Mouse (Mus musculus) urinary bladder, postnatal 4 days (tissue): ENCODE results near the gene Vamp4.
"Not testable (repeated sequence)": the region's sequence is repeated elsewhere in the genome, so short reads cannot be mapped to it uniquely, and the experiment has no call there.

ENCODE experiments used
- DNase-seq, 2 experiments: peaks; one replicate each; pipeline ENCODE4 v3.0.0; 2021 to 2022; ENCODE audit warnings: low spot score in 2 of 2

Gene Vamp4

DNA sequence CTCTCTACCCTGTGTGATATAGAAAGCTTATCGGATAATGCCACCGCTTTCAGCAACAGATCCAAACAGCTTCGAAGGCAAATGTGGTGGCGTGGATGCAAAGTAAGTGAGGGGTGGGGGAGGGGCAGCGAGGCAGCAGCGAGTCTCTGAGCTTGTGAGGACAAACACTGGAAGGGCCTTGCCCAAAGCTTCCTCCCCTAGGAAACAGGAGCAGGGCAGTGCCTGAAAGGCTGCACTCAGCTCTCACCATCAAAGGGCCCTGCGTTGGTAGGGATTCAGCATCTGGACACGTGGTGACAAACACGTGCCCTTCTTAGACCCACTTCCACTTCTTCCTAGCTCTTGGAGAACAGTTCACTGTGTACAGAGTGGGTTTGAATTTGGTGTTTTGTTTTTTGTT lies 19.1 kb downstream of the Vamp4 start:
- DNase-seq: no peak

DNA sequence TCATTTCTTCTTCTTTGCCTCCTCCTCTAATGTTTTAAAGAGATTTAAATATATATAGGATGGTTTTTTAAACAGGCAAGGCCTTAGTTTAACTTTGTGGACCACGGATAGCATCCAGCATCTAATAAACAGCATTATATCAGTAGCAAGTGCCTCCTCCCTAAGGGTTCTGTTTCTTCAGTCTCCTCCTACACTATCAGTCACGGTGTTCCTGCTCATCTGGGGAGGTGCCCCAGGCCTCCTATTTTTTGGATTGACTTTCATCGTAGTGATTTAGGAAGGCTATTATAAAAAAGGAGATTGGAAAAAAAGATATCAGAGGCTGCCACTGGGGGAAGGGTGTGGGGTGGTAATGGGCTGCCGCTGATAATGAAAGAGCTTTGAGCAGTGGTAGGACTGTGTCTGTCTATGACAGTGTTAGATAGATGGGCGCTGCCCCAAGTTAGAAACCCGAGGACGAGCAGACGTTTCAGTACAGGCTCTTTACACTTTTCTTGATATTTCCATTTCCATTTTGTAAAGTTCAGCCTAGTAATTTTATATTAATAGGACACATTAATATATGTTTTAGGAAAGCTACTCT lies 20.2 kb downstream of the Vamp4 start:
- DNase-seq: no peak

- no peak for DNase-seq
These were observed 27.2 kb downstream of the Vamp4 start for GRCm38 (mm10) chr1:162597379-162598102.

DNA sequence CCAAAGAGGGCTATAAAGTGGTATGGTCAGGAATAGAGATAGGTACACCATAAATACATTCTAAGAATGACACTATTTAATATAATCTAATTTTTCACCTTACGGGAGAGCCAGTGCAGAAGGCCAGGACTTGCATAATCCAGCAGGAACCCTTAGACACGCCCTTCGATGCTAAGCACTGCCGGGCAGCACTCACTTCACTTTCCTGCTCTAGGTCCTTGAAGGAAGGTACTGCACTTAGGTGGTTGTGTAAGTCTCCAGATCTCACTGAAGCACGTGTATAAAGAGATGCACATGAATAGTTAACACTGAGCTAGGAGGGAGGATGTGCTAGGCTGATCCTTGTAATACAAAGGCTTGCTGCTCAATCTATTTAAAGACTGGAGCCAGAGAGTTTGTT lies 29.3 kb downstream of the Vamp4 start:
- DNase-seq: no peak

- DNase-seq: no peak
These were observed 31.0 kb downstream of the Vamp4 start for GRCm38 (mm10) chr1:162601288-162601687.

DNA sequence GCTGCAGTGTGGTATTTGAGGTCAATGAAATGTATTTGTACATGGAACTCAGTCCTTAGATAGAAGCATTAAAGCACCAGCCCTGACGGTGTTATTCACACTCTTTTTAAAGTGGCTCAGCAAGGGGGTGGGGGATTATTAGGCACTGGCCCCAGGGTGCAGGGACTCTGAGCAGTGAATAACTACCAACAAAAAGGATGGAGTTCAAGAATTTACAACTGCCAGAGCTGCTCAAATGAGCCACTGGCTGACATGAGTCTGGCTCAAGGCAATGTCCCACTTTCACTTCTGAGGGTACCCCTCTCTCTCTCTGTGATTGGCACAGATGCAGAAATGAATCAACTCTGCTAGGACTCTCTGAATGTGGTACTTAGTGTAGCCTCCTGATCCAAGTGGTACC lies 37.8 kb downstream of the Vamp4 start:
- DNase-seq: no peak

DNA sequence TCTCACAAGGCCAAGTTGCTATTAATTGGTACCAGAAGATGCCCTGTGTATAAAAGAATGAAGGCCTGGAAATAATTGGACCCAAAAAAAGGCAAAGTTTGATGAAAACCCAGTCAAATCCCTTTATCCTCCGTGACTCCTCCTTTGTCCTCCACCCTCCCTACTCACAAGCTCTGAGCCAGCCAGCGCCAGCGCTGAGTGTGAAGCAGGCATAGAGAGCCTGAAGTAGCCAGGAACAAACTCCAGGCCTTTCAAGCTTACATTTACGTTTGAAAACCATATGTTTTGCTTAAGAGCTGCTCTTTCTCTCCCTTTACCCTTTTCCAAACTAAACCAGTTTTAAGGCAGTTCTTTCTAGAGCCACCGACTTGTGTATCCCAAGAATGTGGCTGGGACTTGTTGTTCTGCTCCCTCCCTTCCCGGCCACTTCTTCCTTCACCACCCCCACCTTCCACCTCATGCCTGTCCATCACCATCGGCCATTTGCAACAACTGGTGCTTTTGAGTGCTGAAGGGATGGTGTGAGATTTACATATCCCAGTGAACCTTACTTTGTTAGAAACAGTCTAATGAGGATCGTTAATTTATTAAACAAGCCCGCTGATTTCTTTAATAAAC lies 39.4 kb downstream of the Vamp4 start:
- DNase-seq: no peak

- DNase-seq: no peak
These were observed 40.9 kb downstream of the Vamp4 start for GRCm38 (mm10) chr1:162611191-162611590.

DNA sequence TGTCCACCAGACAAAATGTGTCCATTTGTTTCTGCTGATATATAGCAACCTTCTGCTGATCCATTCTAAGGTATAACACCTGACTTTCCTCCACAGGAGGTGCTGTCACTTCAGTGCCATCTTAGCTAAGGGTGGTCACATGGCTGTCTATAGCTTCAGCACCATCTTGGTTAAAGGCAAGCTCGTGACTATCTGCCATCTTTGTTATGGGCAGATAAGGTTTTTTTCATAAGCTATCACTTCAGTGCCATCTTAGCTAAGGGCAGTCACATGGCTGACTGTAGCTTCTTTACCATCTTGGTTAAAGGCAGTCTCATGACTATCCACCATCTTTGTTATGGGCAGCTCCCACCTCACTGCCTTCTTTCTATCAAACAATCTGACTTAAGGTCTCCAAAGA lies 45.2 kb downstream of the Vamp4 start:
- DNase-seq: no peak

DNA sequence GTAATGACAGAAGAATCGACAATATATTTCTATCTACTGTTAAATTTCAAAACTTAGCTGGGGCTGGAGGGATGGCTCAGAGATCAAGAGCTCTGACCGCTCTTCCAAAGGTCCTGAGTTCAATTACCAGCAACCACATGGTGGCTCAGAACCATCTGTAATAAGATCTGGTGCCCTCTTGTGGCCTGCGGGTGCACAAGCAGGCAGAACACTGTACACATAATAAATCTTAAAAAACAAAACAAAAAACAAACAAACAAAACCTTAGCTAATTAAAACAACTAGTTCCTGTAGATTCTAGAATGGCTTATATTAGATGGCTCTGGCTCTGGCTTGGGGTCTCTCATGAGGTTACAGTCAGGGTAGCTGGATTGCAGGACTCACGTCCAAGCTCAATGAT lies 50.2 kb downstream of the Vamp4 start:
- no peak for DNase-seq

DNA sequence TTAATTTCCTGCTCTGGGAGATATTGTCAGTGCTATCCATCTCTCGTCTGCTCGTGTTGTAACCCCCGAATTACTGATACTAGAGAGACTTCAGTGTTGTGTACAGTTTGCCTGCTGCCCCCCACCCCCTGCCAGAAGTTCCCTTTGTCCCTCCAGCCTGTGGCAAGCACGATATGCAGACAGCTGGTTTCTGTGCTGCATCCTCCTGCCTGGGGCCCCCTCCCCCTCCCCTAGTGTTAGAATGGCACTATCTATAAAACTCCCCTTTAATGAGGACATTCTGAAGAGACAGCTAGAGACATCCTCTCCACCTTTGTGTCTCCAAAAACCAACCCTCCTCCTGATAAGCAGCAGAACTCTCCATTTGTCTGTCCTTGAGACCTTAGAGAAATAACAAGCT lies 53.6 kb downstream of the Vamp4 start:
- DNase-seq: no peak

DNA sequence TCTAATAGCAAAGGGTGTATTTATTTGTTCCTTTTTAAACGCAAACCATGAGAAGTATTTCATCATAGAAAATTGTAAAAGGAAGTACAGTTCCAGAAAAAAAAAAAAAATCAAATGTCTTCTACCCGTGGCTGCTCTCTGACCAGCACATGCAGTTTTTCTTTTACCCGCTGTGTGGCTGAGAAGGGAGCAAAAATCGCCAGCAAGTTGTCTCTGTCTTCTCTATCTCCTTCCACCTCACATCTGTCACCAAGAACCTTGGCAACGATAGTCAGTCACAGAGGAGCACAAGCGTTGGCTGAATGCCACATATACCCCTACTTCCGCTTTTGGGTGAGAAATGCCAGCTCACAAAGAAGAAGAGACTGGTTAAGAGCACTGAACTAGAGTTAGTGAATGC lies 54.9 kb downstream of the Vamp4 start:
- DNase-seq: no peak

DNA sequence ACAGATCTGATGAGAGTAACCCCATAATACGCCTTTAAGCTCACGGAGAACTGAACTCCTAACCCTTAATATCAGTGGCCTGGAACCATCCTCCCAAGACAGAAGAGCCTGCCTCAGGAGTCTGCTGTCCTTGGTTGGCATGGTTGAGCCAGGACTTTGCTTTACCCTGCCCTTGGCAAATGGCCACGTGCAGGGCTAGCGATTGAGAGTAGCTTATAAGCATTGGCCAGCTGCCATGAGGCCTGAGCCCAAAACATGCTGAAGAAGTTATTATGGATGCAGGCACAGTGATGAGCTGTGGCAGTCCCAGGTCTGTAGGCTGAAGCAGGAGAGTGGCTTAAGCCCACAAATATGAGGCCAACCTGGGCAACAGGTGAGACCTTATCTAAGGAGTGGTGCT lies 57.5 kb downstream of the Vamp4 start:
- not testable (repeated sequence) for DNase-seq

GRCm38 (mm10) chr1:162628326-162628725 lies 58.0 kb downstream of the Vamp4 start:
- DNase-seq: not testable (repeated sequence)

DNA sequence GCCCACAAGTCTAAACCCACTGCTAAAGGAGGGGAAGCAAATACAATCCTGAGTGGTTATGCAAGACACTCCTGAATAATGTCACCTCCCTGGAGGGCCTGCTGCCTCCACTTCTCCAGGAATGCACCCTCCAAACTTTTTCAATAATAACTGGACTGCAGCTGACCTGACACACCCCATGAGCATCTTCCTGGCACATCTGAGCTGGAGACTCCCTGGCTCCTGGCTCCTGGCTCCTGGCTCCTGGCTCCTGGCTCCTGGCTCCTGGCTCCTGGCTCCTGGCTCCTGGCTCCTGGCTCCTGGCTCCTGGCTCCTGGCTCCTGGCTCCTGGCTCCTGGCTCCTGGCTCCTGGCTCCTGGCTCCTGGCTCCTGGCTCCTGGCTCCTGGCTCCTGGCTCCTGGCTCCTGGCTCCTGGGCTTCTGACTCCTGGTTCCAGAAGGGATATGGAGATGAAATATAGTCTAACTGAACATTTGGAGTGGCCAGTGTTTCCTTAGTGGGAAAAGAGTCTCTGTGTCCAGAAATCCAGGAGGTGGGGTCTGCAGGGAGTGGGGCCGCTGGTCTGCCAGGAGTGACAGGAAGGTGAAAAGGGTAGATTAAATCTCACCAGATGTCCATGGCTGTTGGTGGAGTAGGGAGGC lies 65.1 kb downstream of the Vamp4 start:
- not testable (repeated sequence) for DNase-seq

GRCm38 (mm10) chr1:162636516-162636915 lies 66.2 kb downstream of the Vamp4 start:
- DNase-seq: no peak

GRCm38 (mm10) chr1:162638535-162638934 lies 68.2 kb downstream of the Vamp4 start:
- DNase-seq: no peak

DNA sequence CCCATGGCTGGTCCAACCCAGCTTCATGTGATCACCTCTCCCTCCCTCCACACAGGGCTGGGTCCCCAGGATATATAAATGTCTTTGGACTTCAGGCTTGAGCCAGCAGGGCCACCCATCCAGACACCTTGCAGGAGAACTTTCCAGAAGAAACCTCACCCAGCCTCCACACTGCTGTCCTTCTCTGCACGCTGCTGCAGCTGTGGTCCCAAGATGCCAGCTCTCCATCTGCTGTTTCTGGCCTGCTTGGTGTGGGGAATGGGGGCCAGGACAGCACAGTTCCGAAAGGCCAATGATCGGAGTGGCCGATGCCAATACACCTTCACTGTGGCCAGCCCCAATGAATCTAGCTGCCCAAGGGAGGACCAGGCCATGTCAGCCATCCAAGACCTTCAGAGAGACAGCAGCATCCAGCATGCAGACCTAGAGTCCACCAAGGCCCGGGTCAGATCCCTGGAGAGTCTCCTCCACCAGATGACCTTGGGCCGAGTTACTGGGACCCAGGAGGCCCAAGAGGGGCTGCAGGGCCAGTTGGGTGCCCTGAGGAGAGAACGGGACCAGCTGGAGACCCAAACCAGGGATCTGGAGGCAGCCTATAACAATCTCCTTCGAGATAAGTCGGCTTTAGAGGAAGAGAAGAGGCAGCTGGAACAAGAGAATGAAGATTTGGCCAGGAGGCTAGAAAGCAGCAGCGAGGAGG lies 68.9 kb downstream of the Vamp4 start, which contains the start of gene Myoc:
Gene Myoc, plus strand, starts transcription at position 105 of the 700 bp plus-strand sequence.
- no peak for DNase-seq

- DNase-seq: no peak
These were observed 69.5 kb downstream of the Vamp4 start for GRCm38 (mm10) chr1:162639861-162640260.

DNA sequence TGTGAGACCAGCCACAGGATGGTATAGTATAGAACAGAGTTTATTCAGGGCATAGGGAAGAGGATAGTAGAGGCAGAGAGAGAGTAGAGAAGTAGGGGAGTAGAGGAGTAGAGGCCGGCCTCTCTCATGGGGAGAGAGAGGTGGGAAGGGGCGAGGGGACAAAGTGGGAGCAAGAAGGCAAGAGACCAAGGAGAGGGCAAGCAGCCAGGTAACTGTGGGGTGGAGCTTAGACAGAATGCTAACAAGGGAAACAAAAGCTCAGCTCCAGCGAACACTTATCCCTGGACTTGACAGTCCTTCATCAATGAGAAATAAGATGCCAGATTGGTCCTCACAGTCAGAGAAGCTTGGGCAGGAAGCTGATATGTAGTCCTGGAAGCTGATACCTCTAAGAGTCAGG lies 72.3 kb downstream of the Vamp4 start:
- DNase-seq: no peak

- peak in 1 of 2 experiments; percentile 31 for DNase-seq
These were observed 73.4 kb downstream of the Vamp4 start for GRCm38 (mm10) chr1:162643752-162644151.

GRCm38 (mm10) chr1:162646083-162646686 lies 75.9 kb downstream of the Vamp4 start:
- no peak for DNase-seq
